Mouse (Mus musculus) gastrocnemius, postnatal 36 days (tissue): ENCODE results near the gene Ttll13. TPM values are rescaled to one million over a fixed set of nuclear protein-coding genes. Genes with fewer than 3 reads are reported as not detected.

Experiments used
- DNase-seq, 2 experiments: peaks; one replicate each; pipeline ENCODE4 v3.0.0; 2022
- intact Hi-C: fragments of 180-260 bp; cut with DNase I; formaldehyde crosslinking; loops from one replicate; pipeline ENCODE4 v1.15.1; 2025
- total RNA-seq, 2 experiments: library from RNA; stranded (reverse); gene quantifications; 2 replicates each; pipeline ENCODE4 v1.2.3; 2021

Gene Ttll13
- total RNA-seq, 2 experiments from 2014 or later, result 0.17 to 0.33 TPM

DNA sequence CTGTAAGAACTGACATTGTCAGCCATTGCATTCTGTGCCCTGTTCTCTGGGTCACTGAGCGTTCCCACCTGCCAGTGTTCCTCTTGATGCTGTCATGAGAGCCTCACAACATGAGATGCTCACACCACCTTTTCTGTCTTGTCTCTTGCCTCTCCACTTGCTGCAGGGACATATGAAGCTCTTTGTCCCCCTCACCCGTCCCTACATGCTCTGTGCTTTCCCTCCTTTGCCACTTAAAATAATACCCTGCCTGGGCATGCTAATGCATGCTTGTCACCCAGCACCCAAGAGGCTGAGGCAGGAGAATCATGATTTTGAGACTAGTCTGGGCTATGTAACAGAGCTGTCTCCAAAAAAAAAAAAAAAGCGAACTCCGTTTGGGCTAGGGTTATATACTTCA lies 35.2 kb upstream of the Ttll13 start:
- intact Hi-C loops, result loop anchor here (10.0 kb wide), 1 partner anchor 196 kb away; no protein-coding TSS in a partner anchor

DNA sequence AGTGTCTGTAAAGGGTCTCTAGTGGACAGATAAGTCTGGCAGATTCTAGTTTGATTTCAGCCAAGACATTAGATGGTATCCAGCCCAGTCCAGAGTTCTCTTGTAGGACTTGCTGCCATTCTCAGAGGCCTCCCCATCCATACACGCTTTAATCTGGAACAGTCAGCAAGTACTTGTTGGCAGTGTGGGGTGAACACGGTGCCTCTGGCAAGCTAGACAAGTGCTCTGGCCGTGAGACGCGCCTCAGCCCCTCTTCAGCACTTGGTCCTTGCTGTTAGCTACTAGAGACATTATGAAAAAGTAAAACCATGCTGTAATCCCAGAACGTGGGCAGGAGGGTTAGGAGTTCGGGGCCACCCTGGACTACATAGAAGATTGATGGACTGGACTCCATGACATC lies 32.6 kb upstream of the Ttll13 start:
- DNase-seq, result no peak
- intact Hi-C loops, result loop anchor here (2.0 to 10.0 kb wide), 2 partner anchors 73 to 199 kb away; no protein-coding TSS in a partner anchor

More for the DNA sequence above, 35.2 kb upstream of the Ttll13 start:
- no peak for DNase-seq

DNA sequence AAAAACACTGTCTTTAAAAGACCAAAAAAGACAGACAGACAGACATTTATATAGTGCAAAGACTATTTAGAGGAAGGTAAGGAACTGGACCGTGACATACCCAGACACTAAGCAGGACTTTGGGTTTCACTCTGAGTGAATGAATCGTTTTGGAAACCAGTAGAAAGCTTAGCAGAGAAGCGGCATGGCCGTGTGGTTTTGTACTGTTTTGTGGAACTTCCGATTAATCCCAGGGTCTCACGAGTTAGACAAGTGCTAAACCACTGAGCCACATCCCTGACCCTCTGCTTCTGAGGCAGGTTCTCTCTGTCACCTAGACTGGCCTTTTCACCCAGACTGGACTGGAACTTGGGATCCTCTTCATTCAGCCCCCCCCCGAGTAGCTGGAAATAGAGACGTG lies 31.7 kb upstream of the Ttll13 start:
- DNase-seq, result no peak
- intact Hi-C loops, result loop anchor here (2.0 to 10.0 kb wide), 2 partner anchors 74 to 200 kb away; no protein-coding TSS in a partner anchor

DNA sequence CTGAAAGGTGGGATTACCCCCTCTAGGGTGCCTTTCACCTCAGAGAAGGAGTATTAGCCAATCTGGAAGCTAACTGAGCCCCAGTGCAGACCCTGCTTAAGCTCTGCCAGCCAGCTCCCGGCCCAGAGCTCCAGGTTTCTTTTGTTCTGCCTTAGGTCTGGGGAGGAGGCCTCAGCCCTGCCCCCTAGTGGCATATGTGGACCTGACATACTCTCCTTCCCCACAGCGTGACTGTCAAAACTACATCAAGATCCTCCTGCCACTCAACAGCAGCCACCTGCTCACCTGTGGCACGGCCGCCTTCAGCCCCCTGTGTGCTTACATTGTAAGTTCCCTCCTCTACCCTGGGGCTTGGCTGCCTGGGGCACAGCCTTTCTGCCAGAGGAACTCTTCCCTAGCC lies 30.8 kb upstream of the Ttll13 start:
- DNase-seq, result peak; percentile 71
- intact Hi-C loops, result loop anchor here (2.0 to 10.0 kb wide), 2 partner anchors 75 to 201 kb away; no protein-coding TSS in a partner anchor

DNA sequence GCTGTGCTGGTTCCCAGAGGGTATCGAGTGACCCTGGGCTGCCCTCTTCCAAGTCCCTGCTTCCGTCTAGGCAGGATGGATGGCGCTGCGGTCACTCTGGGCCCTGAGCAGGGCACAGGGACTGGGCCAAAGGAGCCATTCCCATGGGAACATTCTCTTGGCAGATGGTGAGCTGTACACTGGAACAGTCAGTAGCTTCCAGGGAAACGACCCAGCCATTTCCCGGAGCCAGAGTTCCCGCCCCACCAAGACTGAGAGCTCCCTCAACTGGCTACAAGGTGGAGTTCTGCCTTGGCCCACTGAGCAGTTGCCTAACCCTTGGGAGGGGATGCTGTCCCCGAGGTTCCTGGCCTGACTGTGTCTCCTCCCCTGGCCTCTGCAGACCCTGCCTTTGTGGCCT lies 29.6 kb upstream of the Ttll13 start:
- intact Hi-C loops, result loop anchor here (10.0 kb wide), 1 partner anchor 202 kb away; no protein-coding TSS in a partner anchor
- DNase-seq, result peak; percentile 59 to 65

DNA sequence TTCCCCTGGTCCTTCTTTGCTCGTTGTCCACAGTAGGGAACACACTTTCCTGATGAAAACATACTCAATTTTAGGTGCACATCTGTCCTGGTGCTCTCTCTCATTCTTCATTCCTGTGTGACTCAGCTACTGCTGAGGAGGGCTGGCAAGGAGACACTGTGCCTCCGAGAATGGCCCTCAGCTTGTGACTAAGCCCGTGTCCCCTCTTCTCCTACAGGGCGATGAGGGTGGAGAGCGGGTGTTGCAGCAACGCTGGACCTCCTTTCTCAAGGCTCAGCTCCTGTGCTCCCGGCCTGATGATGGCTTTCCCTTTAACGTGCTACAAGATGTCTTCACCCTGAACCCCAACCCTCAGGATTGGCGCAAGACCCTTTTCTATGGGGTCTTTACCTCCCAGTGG lies 27.5 kb upstream of the Ttll13 start:
- intact Hi-C loops, result loop anchor here (10.0 kb wide), 1 partner anchor 204 kb away; no protein-coding TSS in a partner anchor
- no peak for DNase-seq

DNA sequence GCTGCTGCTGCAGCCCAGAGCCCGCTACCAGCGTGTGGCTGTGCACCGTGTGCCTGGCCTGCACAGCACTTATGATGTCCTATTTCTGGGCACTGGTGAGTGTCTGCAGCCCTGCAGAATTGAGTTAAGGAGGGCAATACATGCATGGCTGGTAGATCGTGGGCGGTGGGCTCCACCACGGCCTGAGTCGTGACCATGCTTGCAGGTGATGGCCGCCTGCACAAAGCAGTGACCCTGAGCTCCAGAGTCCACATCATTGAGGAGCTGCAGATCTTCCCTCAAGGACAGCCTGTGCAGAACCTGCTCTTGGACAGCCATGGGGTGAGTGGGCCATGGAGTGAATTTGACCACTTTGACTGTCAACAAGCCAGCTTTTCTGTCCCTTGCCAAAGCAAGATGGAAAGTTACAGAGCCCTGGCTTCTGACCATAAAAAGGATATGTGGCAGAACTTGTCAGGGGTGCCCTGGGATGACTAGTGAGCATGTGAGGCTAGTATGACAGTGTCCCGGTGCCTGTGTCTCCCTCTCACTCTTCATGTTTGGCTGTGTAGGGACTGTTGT lies 25.9 kb upstream of the Ttll13 start:
- no peak for DNase-seq
- intact Hi-C loops, result no loop called here

DNA sequence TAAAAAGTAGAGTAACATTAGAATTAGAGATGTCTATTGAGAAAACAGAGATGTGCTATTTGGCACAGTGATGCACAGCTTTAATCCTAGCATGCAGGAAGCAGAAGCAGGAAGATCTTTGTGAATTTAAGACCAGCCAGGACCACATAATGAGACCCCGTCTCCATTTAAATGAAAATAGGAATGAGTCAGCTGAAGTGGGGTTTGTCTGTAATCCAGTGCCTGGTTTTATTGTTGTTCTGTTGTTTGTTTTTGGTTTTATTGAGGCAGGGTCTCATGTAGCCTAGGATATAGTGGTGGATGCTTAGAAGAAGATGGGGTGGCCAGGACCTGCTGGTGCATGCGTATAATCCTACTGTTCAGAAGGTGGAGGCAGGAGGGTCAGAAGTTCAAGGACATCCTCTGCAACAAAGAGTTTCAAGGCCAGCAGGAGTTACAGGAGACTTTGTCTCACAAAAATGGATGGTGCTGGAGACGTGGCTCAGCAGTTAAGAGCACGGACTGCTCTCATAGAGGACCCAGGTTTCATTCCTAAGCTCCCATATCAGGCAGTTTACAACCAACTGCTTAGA lies 24.9 kb upstream of the Ttll13 start:
- DNase-seq, result no peak
- intact Hi-C loops, result no loop called here

DNA sequence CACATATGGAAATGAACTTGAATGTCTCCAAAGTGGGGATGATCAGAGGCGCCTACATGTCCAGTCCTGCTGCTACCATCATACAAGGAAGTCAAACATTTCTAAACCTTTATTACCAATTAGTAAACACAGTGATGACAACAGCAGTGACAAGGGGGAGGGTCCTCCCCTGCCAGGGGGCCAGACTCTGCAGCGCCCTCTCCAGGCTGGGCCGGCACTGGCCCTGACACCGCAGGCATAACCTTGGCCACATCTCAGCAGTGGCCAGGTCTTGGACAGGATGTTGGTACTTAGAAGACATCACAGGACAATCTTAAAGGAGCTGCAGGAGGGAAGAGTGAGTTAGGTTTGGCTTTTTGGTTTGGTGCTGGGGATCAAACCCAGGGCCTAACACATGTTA lies 19.1 kb upstream of the Ttll13 start:
- intact Hi-C loops, result no loop called here
- no peak for DNase-seq

DNA sequence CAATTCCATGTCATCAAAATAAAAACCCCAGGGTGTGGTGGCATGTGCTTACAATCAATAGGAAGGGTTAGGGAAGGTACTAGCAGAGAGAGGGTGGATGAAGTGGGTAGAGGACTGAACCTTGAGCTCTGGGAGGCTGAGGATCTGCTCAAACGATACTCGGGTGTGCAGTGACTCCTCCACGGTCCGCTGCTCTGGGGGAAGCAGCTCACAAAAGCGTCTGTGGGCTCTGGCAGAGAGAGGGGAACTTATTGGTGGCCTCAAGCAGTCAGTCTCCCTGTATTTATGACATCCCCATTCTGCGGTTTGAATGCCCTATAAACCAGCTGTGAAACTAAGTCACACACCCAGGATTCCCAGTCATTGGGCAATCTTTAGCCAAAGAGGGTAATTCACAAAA lies 16.0 kb upstream of the Ttll13 start:
- no peak for DNase-seq
- intact Hi-C loops, result no loop called here

DNA sequence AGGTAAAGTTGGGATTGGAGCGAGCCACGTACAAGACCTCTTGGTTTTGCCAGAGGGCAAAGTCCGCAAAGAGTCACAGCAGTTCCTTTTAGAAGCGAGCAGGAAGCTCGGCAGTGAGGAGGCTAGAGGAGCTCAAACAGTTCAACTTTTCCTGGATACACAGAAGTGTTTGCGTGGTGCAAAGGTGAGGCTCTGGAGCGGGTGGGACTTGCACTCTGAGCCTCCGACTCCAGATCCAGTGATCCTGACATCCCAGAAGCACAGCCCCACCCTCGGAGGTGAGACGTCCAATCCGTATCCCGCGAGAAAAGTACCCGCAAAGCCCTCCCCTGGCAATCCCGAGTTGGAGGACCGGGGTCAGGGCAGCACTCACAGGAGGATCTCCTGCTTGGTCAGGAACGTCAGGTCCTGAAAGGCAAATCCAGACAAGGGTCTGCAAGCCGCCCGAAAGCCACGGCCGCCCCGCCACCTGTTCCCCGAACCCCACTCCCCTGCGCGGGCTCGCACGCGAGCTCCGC lies 14.1 kb upstream of the Ttll13 start:
- no peak for DNase-seq
- intact Hi-C loops, result no loop called here

DNA sequence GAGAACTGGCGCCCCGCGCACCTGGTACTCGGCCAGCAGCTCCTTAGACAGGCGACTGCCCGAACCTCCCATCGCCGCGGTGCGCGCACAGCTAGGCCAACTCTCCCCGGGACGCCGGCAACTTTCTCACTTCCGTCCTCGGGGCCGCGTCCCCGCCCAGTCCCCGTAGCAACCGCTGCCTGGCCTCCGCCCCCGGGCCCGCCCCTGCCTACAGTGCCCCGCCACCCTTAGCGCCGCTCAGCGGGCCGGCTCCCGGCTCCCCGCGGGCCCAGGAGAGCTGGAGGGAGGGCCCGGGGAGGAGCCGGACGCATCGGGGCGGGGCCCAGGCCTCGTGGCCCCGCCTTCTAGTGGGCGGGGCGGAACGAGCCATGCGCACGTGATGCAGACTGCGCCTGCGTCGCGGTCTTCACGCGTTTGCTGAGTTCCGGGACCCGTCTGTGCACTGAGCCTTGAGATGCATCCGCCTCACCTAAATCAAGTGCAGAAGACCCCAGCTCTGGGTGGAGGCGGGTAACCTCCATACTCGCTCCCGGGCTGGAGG lies 13.6 kb upstream of the Ttll13 start, which contains the start of the genes Cib1 and Gdpgp1:
Gene Cib1, minus strand, starts transcription at position 325 of the 541 bp plus-strand sequence.
Gene Gdpgp1, plus strand, starts transcription at position 377 of the 541 bp plus-strand sequence.
- DNase-seq, result peak; percentile 95 to 97
- intact Hi-C loops, result no loop called here

DNA sequence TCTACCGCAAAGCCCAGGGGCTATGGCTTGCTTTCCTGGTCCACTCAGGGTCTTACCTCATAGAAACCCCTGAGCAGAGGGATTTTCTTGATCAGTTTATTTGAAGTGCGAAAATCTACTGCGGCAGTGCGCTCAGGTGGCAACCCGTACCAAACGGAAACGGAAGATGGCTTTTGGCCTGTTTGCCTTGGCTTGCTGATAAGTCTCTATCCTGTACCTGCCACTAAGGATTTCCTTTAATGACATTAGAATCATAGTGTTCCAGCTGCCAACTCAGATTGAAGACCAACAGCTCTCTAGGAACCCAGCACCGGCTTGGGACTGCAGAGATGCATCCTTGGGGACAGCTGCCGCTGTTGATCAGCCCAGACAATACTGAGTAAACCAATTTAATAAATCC lies 12.4 kb upstream of the Ttll13 start:
- no peak for DNase-seq
- intact Hi-C loops, result no loop called here

DNA sequence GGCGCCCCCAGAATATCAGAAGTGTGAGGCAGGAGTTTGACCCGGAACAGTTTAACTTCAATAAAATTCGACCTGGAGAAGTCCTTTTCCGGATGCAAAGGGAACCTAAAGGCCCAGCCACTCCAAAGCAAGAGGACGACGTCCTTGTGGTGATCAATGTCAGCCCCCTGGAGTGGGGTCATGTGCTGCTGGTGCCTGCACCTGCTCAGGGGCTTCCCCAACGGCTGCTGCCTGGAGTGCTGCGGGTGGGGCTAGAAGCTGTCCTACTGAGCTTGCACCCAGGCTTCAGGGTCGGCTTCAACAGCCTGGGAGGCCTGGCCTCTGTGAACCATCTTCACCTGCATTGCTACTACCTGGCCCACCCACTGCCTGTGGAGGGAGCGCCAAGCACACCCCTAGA lies 7.6 kb upstream of the Ttll13 start:
- DNase-seq, result no peak

DNA sequence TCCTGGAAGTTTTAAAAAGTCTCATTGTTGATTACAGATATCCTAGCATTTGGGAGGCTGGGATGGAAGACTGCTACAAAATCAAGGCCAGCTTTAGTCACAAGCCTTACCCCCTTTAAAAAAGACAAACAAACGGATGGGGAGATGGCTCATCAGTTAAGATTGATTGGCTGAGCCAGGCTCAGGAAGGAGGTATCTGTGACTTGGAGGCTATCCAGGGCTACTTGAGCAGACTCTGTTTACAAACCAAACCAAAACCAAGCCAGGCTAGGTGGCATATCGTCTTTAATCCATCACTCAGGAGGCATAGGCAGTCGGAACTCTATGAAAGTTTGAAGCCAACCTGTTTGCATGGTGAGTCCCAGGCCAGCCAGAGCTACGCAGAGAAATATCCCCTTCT lies 4.5 kb upstream of the Ttll13 start:
- intact Hi-C loops, result no loop called here
- no peak for DNase-seq

More for the DNA sequence above, 7.6 kb upstream of the Ttll13 start:
- intact Hi-C loops, result no loop called here

DNA sequence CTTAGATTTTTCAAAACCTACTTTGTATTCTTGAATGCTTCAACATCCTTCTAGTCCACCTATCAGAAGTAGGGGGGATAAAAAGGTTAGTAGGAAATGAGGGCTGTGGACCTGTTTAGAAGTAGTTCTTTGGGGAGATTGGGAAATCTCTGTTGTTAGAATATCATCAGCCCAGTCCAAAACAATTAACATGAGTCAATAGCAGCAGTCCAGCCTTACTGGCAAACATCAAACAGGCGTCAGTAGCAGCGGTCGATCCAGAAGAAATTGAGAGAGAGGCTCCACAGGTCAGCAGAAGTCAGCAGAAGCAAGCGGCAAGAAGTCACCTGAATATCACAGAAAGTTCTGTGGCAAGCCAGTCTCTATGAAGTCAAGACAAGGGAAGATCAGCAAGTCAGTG lies 1.3 kb upstream of the Ttll13 start:
- intact Hi-C loops, result no loop called here

DNA sequence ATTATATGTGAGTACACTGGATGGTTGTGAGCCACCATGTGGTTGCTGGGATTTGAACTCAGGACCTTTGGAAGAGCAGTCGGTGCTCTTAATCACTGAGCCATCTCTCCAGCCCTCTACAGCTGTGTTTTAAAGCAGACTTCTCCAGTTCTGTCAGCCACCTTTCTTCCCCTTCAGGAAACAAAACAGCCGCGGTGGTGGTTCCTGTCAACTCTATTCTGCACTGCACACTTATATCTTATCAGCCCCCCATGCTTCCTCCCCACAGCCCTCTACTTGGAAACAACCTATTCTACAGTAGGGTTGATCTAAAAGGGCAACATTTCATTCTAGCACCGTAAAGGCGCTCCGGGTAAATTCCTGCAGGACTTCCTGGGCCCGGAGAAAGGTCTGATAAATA lies 683 bp downstream of the Ttll13 start:
- no peak for DNase-seq
- intact Hi-C loops, result no loop called here

More for the DNA sequence above, 1.3 kb upstream of the Ttll13 start:
- no peak for DNase-seq

DNA sequence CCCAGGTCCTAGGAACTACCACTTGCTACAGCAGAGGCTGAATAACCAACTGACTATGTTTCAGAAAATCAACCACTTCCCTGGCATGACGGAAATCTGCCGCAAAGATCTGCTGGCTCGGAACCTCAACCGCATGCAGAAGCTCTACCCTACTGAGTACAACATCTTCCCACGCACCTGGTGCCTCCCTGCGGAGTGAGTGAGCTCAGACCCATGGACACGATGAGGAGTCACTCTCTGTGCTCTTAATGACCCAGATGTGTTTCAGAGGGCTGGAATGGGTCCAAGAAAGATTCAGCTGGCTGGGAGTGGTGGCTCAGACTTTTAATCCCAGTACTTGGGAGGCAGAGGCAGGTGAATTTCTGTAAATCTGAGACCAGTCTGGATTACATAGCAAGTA lies 6.3 kb downstream of the Ttll13 start:
- DNase-seq, result no peak
- intact Hi-C loops, result no loop called here

DNA sequence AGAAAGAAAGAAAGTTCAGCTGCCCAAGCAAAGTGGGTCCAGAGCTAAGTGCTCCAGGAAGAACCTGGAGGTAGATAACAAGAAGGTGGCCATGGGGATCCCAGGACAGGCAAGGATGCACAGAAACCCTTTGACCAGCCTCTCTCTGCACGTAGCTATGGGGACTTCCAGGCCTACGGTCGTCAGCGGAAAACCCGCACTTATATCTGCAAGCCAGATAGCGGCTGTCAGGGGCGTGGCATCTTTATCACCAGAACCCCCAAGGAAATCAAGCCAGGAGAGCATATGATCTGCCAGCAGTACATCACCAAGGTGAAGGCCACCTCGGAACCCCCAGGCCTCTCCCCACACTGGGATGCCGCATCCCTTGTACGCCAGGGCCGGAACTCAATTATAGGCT lies 6.7 kb downstream of the Ttll13 start:
- intact Hi-C loops, result no loop called here
- DNase-seq, result no peak

DNA sequence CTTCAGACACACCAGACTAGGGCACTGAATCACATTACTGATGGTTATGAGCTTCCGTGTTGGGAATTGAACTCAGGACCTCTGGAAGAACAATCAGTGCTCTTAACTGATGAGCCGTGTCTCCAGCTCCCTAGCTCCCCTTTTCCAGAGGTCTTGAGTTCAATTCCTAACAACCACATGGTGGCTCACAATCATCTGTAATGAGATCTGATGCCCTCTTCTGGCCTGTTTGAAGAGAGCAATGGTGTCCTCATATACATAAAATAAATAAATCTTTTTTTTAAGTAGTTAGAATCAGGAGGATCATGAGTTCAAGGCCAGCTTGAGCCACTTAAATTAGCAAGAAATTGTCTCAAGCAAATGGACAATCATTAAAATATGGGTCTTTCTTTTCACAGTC lies 9.8 kb downstream of the Ttll13 start:
- intact Hi-C loops, result no loop called here
- no peak for DNase-seq

DNA sequence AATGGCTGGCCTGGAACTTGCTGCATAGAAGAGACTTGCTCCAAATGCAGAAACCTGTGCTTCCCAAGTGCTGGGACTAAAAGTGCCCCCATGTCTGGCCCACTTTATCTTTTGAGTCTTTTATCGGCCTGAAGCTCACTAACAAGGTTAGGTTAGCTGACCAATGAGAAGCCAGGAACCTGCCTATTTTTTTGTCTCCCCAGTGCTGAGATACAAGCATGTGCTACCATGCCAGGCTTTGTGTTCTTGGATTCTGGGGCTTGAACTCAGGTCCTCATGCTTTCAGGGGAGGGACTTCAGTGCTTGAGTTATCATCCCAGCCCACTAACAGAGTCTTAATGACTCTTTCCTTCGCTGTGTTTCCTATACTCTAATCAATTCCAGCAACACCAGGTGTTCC lies 11.5 kb downstream of the Ttll13 start:
- DNase-seq, result no peak
- intact Hi-C loops, result no loop called here
